Mouse (Mus musculus) liver, postnatal 0 days (tissue): ENCODE measurements around the gene Mdga1.

ENCODE experiments used
- CTCF ChIP-seq: sonication (generic); IDR thresholded peaks from 2 replicates; pipeline ENCODE4 v1.5.1; 2016; ENCODE audit warnings: antibody characterized with exemption, low read depth
- EP300 ChIP-seq: IDR thresholded peaks from 2 replicates; pipeline ENCODE4 v1.6.1; 2016; ENCODE audit warnings: antibody characterized with exemption, low read depth, mild to moderate bottlenecking

- TF ChIP-seq CTCF (no peak), EP300 (no peak)
Observed at GRCm38 (mm10) chr17:29813328-29813727, 156.6 kb downstream of the Mdga1 start.
